Mouse (Mus musculus): ENCODE measurements around the gene Ltbp1. TPM values are rescaled to one million over a fixed set of nuclear protein-coding genes. Genes with fewer than 3 reads are reported as not detected.

Gene Ltbp1
- polyA plus RNA-seq (2015; fragmentation: Nextera tagmentation; extraction: Ambion mirVana), result 40.2 and 41.1 TPM in 2 replicates

- H3K9ac ChIP-seq (replicated peaks; ENCODE audit: low read length), result peak within 1 kb of the TSS; percentile 96
- peak within 1 kb of the TSS; percentile 92 for H3K27ac ChIP-seq (ENCODE audit: low read length)
- H3K4me1 ChIP-seq (ENCODE audit: insufficient read depth, low read length), result peaks cover 11% of the 10 kb centered on the region; the same call in 1 of the 2 replicates
- H3K9me3 ChIP-seq (ENCODE audit: low read length), result no peaks in the 10 kb centered on the region
- peak within 1 kb of the TSS; percentile 91 for H3K4me2 ChIP-seq (replicated peaks; ENCODE audit: low read depth, low read length)
- H3K4me3 ChIP-seq (ENCODE audit: low read length), result peak within 1 kb of the TSS; percentile 96
- ATAC-seq (ENCODE audit: low FRiP score, low TSS enrichment), result peak; percentile 90
- 0 out of 2 replicates have a peak, but pooled peaks cover 4% of the 10 kb centered on the region for H3K27me3 ChIP-seq (ENCODE audit: insufficient read depth, low read length)
- 0 out of 2 replicates have a peak, but pooled peaks cover 9% of the 10 kb centered on the region for H3K36me3 ChIP-seq (ENCODE audit: insufficient read depth, low read length)
- WGBS, result under 1% methylated on average over 26 of the region's 27 CpGs
Observed at GRCm38 (mm10) chr17:75005281-75005684, at the start of gene Ltbp1. Gene Ltbp1 (plus strand): TSS chr17:75005568.

- no peaks in the 10 kb centered on the region for H3K27me3 ChIP-seq (ENCODE audit: insufficient read depth, low read length)
- no peak for ATAC-seq (ENCODE audit: low FRiP score, low TSS enrichment)
- H3K4me2 ChIP-seq (replicated peaks; ENCODE audit: low read depth, low read length), result no peak overlapping the region
- no peak overlapping the region for H3K27ac ChIP-seq (ENCODE audit: low read length)
- H3K4me3 ChIP-seq (ENCODE audit: low read length), result no peak overlapping the region
- no peaks in the 10 kb centered on the region for H3K4me1 ChIP-seq (ENCODE audit: insufficient read depth, low read length)
- H3K9ac ChIP-seq (replicated peaks; ENCODE audit: low read length), result no peak overlapping the region
- H3K36me3 ChIP-seq (ENCODE audit: insufficient read depth, low read length), result no peaks in the 10 kb centered on the region
- 66% methylated on average over 6 of the region's 6 CpGs for WGBS
- no peaks in the 10 kb centered on the region for H3K9me3 ChIP-seq (ENCODE audit: low read length)
Observed at GRCm38 (mm10) chr17:74959481-74960245, 45.7 kb upstream of the Ltbp1 start.

GRCm38 (mm10) chr17:74963222-74963621 is 42.1 kb upstream of the Ltbp1 start:
- ATAC-seq (ENCODE audit: low FRiP score, low TSS enrichment), result no peak
- Histone ChIP-seq H3K4me1 (ENCODE audit: insufficient read depth, low read length) (no peaks in the 10 kb centered on the region), H3K36me3 (ENCODE audit: insufficient read depth, low read length) (no peaks in the 10 kb centered on the region), H3K4me2 (replicated peaks; ENCODE audit: low read depth, low read length) (no peak overlapping the region), H3K27me3 (ENCODE audit: insufficient read depth, low read length) (no peaks in the 10 kb centered on the region), H3K4me3 (ENCODE audit: low read length) (no peak overlapping the region), H3K9me3 (ENCODE audit: low read length) (no peaks in the 10 kb centered on the region), H3K27ac (ENCODE audit: low read length) (no peak overlapping the region), H3K9ac (replicated peaks; ENCODE audit: low read length) (no peak overlapping the region)
- WGBS, result 95% methylated on average over 8 of the region's 8 CpGs

- Histone ChIP-seq H3K4me3 (ENCODE audit: low read length) (no peak overlapping the region), H3K36me3 (ENCODE audit: insufficient read depth, low read length) (no peaks in the 10 kb centered on the region), H3K27me3 (ENCODE audit: insufficient read depth, low read length) (no peaks in the 10 kb centered on the region), H3K9ac (replicated peaks; ENCODE audit: low read length) (no peak overlapping the region), H3K4me2 (replicated peaks; ENCODE audit: low read depth, low read length) (no peak overlapping the region), H3K9me3 (ENCODE audit: low read length) (no peaks in the 10 kb centered on the region), H3K4me1 (ENCODE audit: insufficient read depth, low read length) (no peaks in the 10 kb centered on the region), H3K27ac (ENCODE audit: low read length) (no peak overlapping the region)
- ATAC-seq (ENCODE audit: low FRiP score, low TSS enrichment), result no peak
- 86% methylated on average over 3 of the region's 3 CpGs for WGBS
Observed at GRCm38 (mm10) chr17:74963861-74964260, 41.5 kb upstream of the Ltbp1 start.

GRCm38 (mm10) chr17:74967298-74967848 is 38.0 kb upstream of the Ltbp1 start:
- Histone ChIP-seq H3K4me3 (ENCODE audit: low read length) (no peak overlapping the region), H3K27ac (ENCODE audit: low read length) (no peak overlapping the region), H3K27me3 (ENCODE audit: insufficient read depth, low read length) (no peaks in the 10 kb centered on the region), H3K4me1 (ENCODE audit: insufficient read depth, low read length) (no peaks in the 10 kb centered on the region), H3K36me3 (ENCODE audit: insufficient read depth, low read length) (no peaks in the 10 kb centered on the region), H3K9ac (replicated peaks; ENCODE audit: low read length) (no peak overlapping the region), H3K9me3 (ENCODE audit: low read length) (no peaks in the 10 kb centered on the region), H3K4me2 (replicated peaks; ENCODE audit: low read depth, low read length) (no peak overlapping the region)
- WGBS, result 57% methylated on average over 7 of the region's 7 CpGs
- no peak for ATAC-seq (ENCODE audit: low FRiP score, low TSS enrichment)

- H3K27me3 ChIP-seq (ENCODE audit: insufficient read depth, low read length), result no peaks in the 10 kb centered on the region
- no peaks in the 10 kb centered on the region for H3K36me3 ChIP-seq (ENCODE audit: insufficient read depth, low read length)
- no peak overlapping the region for H3K4me3 ChIP-seq (ENCODE audit: low read length)
- H3K4me1 ChIP-seq (ENCODE audit: insufficient read depth, low read length), result no peaks in the 10 kb centered on the region
- H3K9me3 ChIP-seq (ENCODE audit: low read length), result no peaks in the 10 kb centered on the region
- no peak for ATAC-seq (ENCODE audit: low FRiP score, low TSS enrichment)
- 74% methylated on average over 9 of the region's 9 CpGs for WGBS
- H3K4me2 ChIP-seq (replicated peaks; ENCODE audit: low read depth, low read length), result no peak overlapping the region
- H3K27ac ChIP-seq (ENCODE audit: low read length), result no peak overlapping the region
- no peak overlapping the region for H3K9ac ChIP-seq (replicated peaks; ENCODE audit: low read length)
Observed at GRCm38 (mm10) chr17:74968152-74968712, 37.1 kb upstream of the Ltbp1 start.

- H3K4me2 ChIP-seq (replicated peaks; ENCODE audit: low read depth, low read length), result no peak overlapping the region
- no peak overlapping the region for H3K4me3 ChIP-seq (ENCODE audit: low read length)
- no peaks in the 10 kb centered on the region for H3K9me3 ChIP-seq (ENCODE audit: low read length)
- ATAC-seq (ENCODE audit: low FRiP score, low TSS enrichment), result no peak
- no peaks in the 10 kb centered on the region for H3K4me1 ChIP-seq (ENCODE audit: insufficient read depth, low read length)
- no peak overlapping the region for H3K27ac ChIP-seq (ENCODE audit: low read length)
- H3K27me3 ChIP-seq (ENCODE audit: insufficient read depth, low read length), result no peaks in the 10 kb centered on the region
- H3K36me3 ChIP-seq (ENCODE audit: insufficient read depth, low read length), result no peaks in the 10 kb centered on the region
- H3K9ac ChIP-seq (replicated peaks; ENCODE audit: low read length), result no peak overlapping the region
- WGBS, result 80% methylated on average over 16 of the region's 16 CpGs
Observed at GRCm38 (mm10) chr17:74968738-74969271, 36.6 kb upstream of the Ltbp1 start.

GRCm38 (mm10) chr17:74975192-74975591 is 30.2 kb upstream of the Ltbp1 start:
- Histone ChIP-seq H3K27ac (ENCODE audit: low read length) (no peak overlapping the region), H3K4me3 (ENCODE audit: low read length) (no peak overlapping the region), H3K36me3 (ENCODE audit: insufficient read depth, low read length) (no peaks in the 10 kb centered on the region), H3K9me3 (ENCODE audit: low read length) (no peaks in the 10 kb centered on the region), H3K4me1 (ENCODE audit: insufficient read depth, low read length) (no peaks in the 10 kb centered on the region), H3K4me2 (replicated peaks; ENCODE audit: low read depth, low read length) (no peak overlapping the region), H3K9ac (replicated peaks; ENCODE audit: low read length) (no peak overlapping the region), H3K27me3 (ENCODE audit: insufficient read depth, low read length) (no peaks in the 10 kb centered on the region)
- 73% methylated on average over 6 of the region's 6 CpGs for WGBS
- no peak for ATAC-seq (ENCODE audit: low FRiP score, low TSS enrichment)

- no peak overlapping the region for H3K9ac ChIP-seq (replicated peaks; ENCODE audit: low read length)
- no peak overlapping the region for H3K27ac ChIP-seq (ENCODE audit: low read length)
- ATAC-seq (ENCODE audit: low FRiP score, low TSS enrichment), result no peak
- no peak overlapping the region for H3K4me3 ChIP-seq (ENCODE audit: low read length)
- H3K36me3 ChIP-seq (ENCODE audit: insufficient read depth, low read length), result no peaks in the 10 kb centered on the region
- no peaks in the 10 kb centered on the region for H3K9me3 ChIP-seq (ENCODE audit: low read length)
- H3K4me1 ChIP-seq (ENCODE audit: insufficient read depth, low read length), result no peaks in the 10 kb centered on the region
- H3K27me3 ChIP-seq (ENCODE audit: insufficient read depth, low read length), result no peaks in the 10 kb centered on the region
- H3K4me2 ChIP-seq (replicated peaks; ENCODE audit: low read depth, low read length), result no peak overlapping the region
- WGBS, result 76% methylated on average over 8 of the region's 8 CpGs
Observed at GRCm38 (mm10) chr17:74976167-74976985, 29.0 kb upstream of the Ltbp1 start.

All from kidney, embryonic 16.5 days (tissue).